Mouse (Mus musculus): Measurements from ENCODE around the gene Galnt4. TPM values are rescaled to one million over a fixed set of nuclear protein-coding genes. Genes with fewer than 3 reads are reported as not detected.

Gene Galnt4
- polyA plus RNA-seq, 1 experiment from 2014 or later, result 5.3 TPM

GRCm38 (mm10) chr10:99116237-99116632 lies 8.3 kb downstream of the Galnt4 start:
- H3K27ac ChIP-seq (replicated peaks), result no peak overlapping the region
- peaks cover 35% of the 10 kb centered on the region for H3K4me1 ChIP-seq
- H3K4me3 ChIP-seq, result peak overlapping the region; percentile 34
- no peaks in the 10 kb centered on the region for H3K27me3 ChIP-seq (replicated peaks)
- peak overlapping the region; percentile 64 for H3K4me2 ChIP-seq
- ATAC-seq (ENCODE audit: extremely low read depth, insufficient number of reproducible peaks, low FRiP score, low TSS enrichment), result no peak
- no peaks in the 10 kb centered on the region for H3K9me3 ChIP-seq
- no peaks in the 10 kb centered on the region for H3K36me3 ChIP-seq
- peak overlapping the region; percentile 51 for H3K9ac ChIP-seq
- 28% methylated on average over 8 of the region's 8 CpGs for WGBS

DNA sequence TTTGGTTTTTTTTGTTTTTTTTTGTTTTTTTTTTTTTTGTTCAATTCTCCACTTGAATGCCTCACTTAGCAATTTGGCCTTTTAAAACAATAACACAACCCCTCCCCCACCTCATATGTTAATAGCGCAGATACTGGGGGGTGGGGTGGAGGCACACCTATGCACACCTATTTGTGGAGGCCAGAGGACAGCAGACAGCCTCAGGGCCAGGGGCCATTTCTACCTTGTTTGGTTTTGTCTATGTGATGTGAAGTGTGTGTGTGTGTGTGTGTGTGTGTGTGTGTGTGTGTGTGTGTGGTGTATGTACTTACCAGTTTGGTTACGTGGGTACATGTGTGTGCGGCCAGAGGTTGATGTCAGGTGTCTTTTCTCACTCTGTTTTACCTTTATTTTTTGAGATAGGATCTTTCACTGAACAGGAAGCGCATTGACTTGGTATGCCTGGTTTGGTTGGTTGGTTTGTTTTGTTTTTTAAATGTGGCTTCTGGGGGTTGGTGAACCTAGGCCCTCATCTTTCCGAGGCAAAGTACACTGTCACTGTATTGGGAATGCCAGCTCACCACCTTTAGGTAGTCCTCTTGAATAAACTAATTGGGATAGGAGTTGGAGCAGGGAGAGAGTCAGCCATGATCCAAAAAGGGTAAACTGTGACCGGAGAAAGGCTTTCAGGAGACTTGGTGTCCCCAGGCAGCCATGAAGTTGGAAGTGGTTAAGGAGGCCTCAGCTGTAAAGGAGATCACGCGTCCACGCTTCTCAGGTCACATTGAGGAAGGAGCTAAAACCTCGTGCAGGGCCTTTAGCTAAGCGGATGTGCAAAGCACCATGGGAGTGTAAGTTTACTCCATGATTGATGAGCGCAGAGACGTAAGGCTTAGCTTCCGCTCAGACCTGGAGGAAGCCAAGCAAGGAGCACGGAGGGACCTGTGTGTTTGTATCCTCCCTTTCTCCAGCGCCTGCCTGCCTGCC lies 9.0 kb downstream of the Galnt4 start:
- H3K4me2 ChIP-seq, result no peak overlapping the region
- H3K27ac ChIP-seq (replicated peaks), result no peak overlapping the region
- ATAC-seq (ENCODE audit: extremely low read depth, insufficient number of reproducible peaks, low FRiP score, low TSS enrichment), result no peak
- peaks cover 32% of the 10 kb centered on the region for H3K4me1 ChIP-seq
- H3K9ac ChIP-seq, result no peak overlapping the region
- H3K4me3 ChIP-seq, result no peak overlapping the region
- no peaks in the 10 kb centered on the region for H3K9me3 ChIP-seq
- no peaks in the 10 kb centered on the region for H3K36me3 ChIP-seq
- WGBS, result 82% methylated on average over 16 of the region's 16 CpGs
- H3K27me3 ChIP-seq (replicated peaks), result no peaks in the 10 kb centered on the region

DNA sequence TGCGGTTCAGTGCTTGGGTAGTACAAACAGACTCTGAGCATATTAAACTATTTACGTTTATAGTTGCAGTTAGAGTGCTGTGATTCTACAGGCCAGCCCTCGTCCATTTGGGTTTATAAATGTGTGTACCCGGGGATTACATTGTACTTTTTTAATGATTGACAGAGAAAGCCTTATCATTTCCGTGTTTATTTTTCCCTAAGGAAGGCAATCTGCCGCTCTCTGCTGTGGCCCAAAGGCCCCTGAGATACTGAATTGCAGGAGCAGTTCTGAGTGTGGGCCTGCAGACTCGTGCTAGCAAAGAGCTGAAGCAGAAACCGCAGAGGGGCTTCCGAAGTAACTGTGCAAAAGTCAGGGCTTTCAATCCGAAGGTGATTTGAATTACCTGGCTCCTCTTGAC lies 9.9 kb downstream of the Galnt4 start:
- H3K27ac ChIP-seq (replicated peaks), result no peak overlapping the region
- ATAC-seq (ENCODE audit: extremely low read depth, insufficient number of reproducible peaks, low FRiP score, low TSS enrichment), result no peak
- no peaks in the 10 kb centered on the region for H3K9me3 ChIP-seq
- no peaks in the 10 kb centered on the region for H3K36me3 ChIP-seq
- no peak overlapping the region for H3K9ac ChIP-seq
- no peak overlapping the region for H3K4me2 ChIP-seq
- peaks cover 32% of the 10 kb centered on the region for H3K4me1 ChIP-seq
- 62% methylated on average over 10 of the region's 10 CpGs for WGBS
- H3K27me3 ChIP-seq (replicated peaks), result no peaks in the 10 kb centered on the region
- no peak overlapping the region for H3K4me3 ChIP-seq

GRCm38 (mm10) chr10:99118697-99119096 lies 10.7 kb downstream of the Galnt4 start:
- H3K4me1 ChIP-seq, result peaks cover 29% of the 10 kb centered on the region
- WGBS, result 48% methylated on average over 6 of the region's 6 CpGs
- no peaks in the 10 kb centered on the region for H3K36me3 ChIP-seq
- no peak overlapping the region for H3K4me3 ChIP-seq
- ATAC-seq (ENCODE audit: extremely low read depth, insufficient number of reproducible peaks, low FRiP score, low TSS enrichment), result no peak
- no peak overlapping the region for H3K4me2 ChIP-seq
- H3K27ac ChIP-seq (replicated peaks), result no peak overlapping the region
- H3K9ac ChIP-seq, result no peak overlapping the region
- H3K9me3 ChIP-seq, result no peaks in the 10 kb centered on the region
- H3K27me3 ChIP-seq (replicated peaks), result no peaks in the 10 kb centered on the region

DNA sequence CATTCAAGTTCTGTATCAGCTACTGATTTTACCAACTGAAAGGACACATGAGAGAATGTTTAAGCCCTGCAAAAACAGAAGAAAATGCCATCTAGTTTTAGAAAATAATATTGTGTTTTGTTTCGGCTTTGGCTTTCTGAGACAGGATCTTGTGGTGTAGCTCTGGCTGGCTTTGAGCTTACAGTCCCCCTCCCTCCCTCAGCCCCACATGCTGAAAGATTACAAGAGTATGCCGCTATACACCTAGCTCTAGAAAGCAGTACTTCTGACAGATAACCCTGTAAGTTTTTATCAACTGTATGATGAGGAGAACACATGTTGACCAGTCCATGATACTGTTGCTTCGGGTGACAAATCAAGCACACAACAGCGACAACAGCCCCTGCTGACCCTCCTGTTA lies 11.5 kb downstream of the Galnt4 start:
- Histone ChIP-seq H3K4me3 (no peak overlapping the region), H3K27ac (replicated peaks) (no peak overlapping the region), H3K27me3 (replicated peaks) (no peaks in the 10 kb centered on the region), H3K9me3 (no peaks in the 10 kb centered on the region), H3K4me1 (peaks cover 26% of the 10 kb centered on the region), H3K9ac (no peak overlapping the region), H3K36me3 (no peaks in the 10 kb centered on the region), H3K4me2 (no peak overlapping the region)
- WGBS, result 62% methylated on average over 4 of the region's 4 CpGs
- ATAC-seq (ENCODE audit: extremely low read depth, insufficient number of reproducible peaks, low FRiP score, low TSS enrichment), result no peak

DNA sequence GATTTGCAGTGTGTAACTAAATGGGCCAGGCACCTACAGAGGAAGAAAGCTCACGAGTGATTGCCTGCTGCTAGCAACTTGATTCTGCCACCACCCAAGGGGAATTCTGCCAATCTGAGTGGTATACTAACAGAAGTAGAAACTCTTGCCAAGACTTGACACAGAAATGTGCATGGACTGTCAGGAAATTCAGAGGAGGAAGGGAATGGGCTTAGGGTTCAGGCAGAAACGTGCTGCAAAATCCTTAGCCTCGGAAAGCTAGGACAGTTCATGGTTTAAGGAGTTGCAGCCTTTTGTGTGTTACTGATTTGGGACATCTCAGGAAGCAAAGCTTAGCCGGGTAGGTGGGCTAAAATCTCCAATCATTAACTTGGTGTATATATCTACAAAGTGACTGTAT lies 18.3 kb downstream of the Galnt4 start, which contains the start of gene Phxr2:
Gene Phxr2 (minus strand): TSS at position 101 of the 400 bp plus-strand sequence.
- H3K9me3 ChIP-seq, result no peaks in the 10 kb centered on the region
- no peak within 1 kb of the TSS for H3K4me3 ChIP-seq
- no peak within 1 kb of the TSS for H3K27ac ChIP-seq (replicated peaks)
- H3K4me2 ChIP-seq, result no peak within 1 kb of the TSS
- H3K9ac ChIP-seq, result no peak within 1 kb of the TSS
- peaks cover 12% of the 10 kb centered on the region; the same call in 1 of the 2 replicates for H3K36me3 ChIP-seq
- H3K4me1 ChIP-seq, result peaks cover 9% of the 10 kb centered on the region; the same call in 1 of the 2 replicates
- WGBS, result 74% methylated on average over 4 of the region's 4 CpGs
- no peaks in the 10 kb centered on the region for H3K27me3 ChIP-seq (replicated peaks)
- ATAC-seq (ENCODE audit: extremely low read depth, insufficient number of reproducible peaks, low FRiP score, low TSS enrichment), result no peak

GRCm38 (mm10) chr10:99126954-99127353 lies 19.0 kb downstream of the Galnt4 start:
- no peak overlapping the region for H3K4me3 ChIP-seq
- H3K36me3 ChIP-seq, result peaks cover 12% of the 10 kb centered on the region; the same call in 1 of the 2 replicates
- H3K9me3 ChIP-seq, result no peaks in the 10 kb centered on the region
- no peak for ATAC-seq (ENCODE audit: extremely low read depth, insufficient number of reproducible peaks, low FRiP score, low TSS enrichment)
- H3K4me1 ChIP-seq, result peaks cover 10% of the 10 kb centered on the region; the same call in 1 of the 2 replicates
- H3K9ac ChIP-seq, result no peak overlapping the region
- no peak overlapping the region for H3K4me2 ChIP-seq
- WGBS, result 81% methylated on average over 14 of the region's 14 CpGs
- H3K27me3 ChIP-seq (replicated peaks), result no peaks in the 10 kb centered on the region
- H3K27ac ChIP-seq (replicated peaks), result no peak overlapping the region

- H3K4me3 ChIP-seq, result no peak overlapping the region
- WGBS, result 76% methylated on average over 11 of the region's 11 CpGs
- H3K4me2 ChIP-seq, result no peak overlapping the region
- no peak overlapping the region for H3K27ac ChIP-seq (replicated peaks)
- peaks cover 10% of the 10 kb centered on the region; the same call in 1 of the 2 replicates for H3K4me1 ChIP-seq
- peaks cover 13% of the 10 kb centered on the region; the same call in 1 of the 2 replicates for H3K36me3 ChIP-seq
- H3K27me3 ChIP-seq (replicated peaks), result no peaks in the 10 kb centered on the region
- H3K9ac ChIP-seq, result no peak overlapping the region
- ATAC-seq (ENCODE audit: extremely low read depth, insufficient number of reproducible peaks, low FRiP score, low TSS enrichment), result no peak
- H3K9me3 ChIP-seq, result no peaks in the 10 kb centered on the region
Observed at GRCm38 (mm10) chr10:99127691-99128261, 19.8 kb downstream of the Galnt4 start.

DNA sequence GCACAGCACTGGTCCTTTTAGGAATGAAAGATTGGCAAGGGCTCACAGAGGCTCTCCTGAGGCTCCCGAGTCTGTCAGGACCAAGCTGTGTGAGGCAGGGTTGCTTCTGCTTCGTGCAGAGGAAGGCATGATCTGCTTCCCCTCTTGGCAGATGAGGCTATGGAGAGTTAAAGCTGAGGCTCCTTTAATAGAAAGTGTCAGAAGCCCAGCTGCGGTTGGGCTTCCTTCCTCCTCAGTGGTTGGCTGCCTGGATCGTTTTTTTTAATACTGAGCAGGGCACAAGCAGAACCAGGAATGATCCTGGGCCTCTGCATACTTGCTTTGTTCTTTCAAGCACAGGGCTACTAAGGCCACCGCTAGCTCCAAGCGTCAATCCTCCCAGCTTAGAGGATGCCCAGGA lies 22.7 kb downstream of the Galnt4 start:
- no peak for ATAC-seq (ENCODE audit: extremely low read depth, insufficient number of reproducible peaks, low FRiP score, low TSS enrichment)
- Histone ChIP-seq H3K9ac (no peak overlapping the region), H3K9me3 (no peaks in the 10 kb centered on the region), H3K36me3 (peaks cover 24% of the 10 kb centered on the region; the same call in 1 of the 2 replicates), H3K27me3 (replicated peaks) (no peaks in the 10 kb centered on the region), H3K4me3 (no peak overlapping the region), H3K4me2 (no peak overlapping the region), H3K4me1 (peaks cover 10% of the 10 kb centered on the region; the same call in 1 of the 2 replicates), H3K27ac (replicated peaks) (no peak overlapping the region; the same call in 1 of the 2 replicates)
- WGBS, result 30% methylated on average over 6 of the region's 6 CpGs

DNA sequence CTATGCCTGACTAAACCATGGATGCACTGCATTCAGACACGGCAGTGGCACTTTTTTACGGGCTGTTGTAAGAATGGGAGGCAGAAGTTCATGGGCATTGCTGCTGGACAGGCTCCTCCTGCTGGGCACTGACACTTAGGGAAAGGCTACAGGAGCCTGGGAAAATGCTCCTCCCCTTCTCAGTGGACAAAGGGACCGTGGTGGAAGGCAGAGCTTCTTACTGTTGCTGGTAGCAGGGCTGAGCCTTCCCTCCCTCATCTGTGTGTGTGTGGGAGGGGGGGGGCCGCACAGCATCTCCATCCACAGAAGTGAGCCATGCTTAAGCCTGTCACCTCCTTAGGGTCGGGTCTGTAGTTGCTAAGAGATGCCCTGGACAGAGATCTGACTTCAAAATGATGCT lies 23.3 kb downstream of the Galnt4 start:
- no peaks in the 10 kb centered on the region for H3K27me3 ChIP-seq (replicated peaks)
- H3K4me2 ChIP-seq, result no peak overlapping the region
- H3K9ac ChIP-seq, result no peak overlapping the region
- no peaks in the 10 kb centered on the region for H3K9me3 ChIP-seq
- H3K4me1 ChIP-seq, result peaks cover 12% of the 10 kb centered on the region
- H3K27ac ChIP-seq (replicated peaks), result no peak overlapping the region
- 59% methylated on average over 5 of the region's 5 CpGs for WGBS
- H3K36me3 ChIP-seq, result peaks cover 21% of the 10 kb centered on the region; the same call in 1 of the 2 replicates
- ATAC-seq (ENCODE audit: extremely low read depth, insufficient number of reproducible peaks, low FRiP score, low TSS enrichment), result no peak
- no peak overlapping the region for H3K4me3 ChIP-seq

DNA sequence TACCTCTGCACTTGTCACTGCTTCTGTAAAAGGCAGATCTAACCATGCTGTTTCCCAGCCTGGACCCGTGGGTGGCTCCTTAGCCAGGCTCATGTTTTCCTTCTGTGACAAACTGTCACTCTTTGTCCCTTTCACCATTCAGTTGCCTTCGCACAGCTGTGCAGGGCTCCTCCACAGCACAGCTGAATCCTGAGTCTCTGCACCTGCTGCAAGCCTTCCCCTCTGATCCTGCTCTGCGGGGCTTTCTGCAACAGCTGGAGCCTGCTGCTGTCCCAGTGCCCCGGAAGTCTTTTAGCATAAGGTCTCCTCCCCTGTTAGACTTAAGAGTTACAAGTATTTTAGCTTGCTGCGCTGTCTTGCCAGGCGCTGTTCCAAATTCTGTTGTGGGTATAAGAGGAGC lies 24.2 kb downstream of the Galnt4 start:
- Histone ChIP-seq H3K9me3 (no peaks in the 10 kb centered on the region), H3K27me3 (replicated peaks) (no peaks in the 10 kb centered on the region), H3K4me1 (peaks cover 17% of the 10 kb centered on the region), H3K4me3 (no peak overlapping the region), H3K27ac (replicated peaks) (no peak overlapping the region), H3K4me2 (no peak overlapping the region), H3K9ac (no peak overlapping the region), H3K36me3 (0 out of 2 replicates have a peak, but pooled peaks cover 15% of the 10 kb centered on the region)
- WGBS, result 75% methylated on average over 6 of the region's 6 CpGs
- ATAC-seq (ENCODE audit: extremely low read depth, insufficient number of reproducible peaks, low FRiP score, low TSS enrichment), result no peak

Measured in heart, embryonic 13.5 days (tissue).